Mouse (Mus musculus) adrenal gland, adult (tissue): ENCODE measurements around the gene Dpt.
A peak's percentile ranks its signal among the peaks of the same experiment; 100 is the strongest.

Source experiments
- DNase-seq, 2 experiments: peaks; one replicate each; pipeline ENCODE4 v3.0.0; 2022 to 2023; ENCODE audit warnings: low spot score in 1 of 2; ENCODE audit not compliant: inconsistent age in 2 of 2

Gene Dpt

GRCm38 (mm10) chr1:164815330-164815729 is 18.9 kb downstream of the Dpt start:
- DNase-seq, result peak in 1 of 2 experiments; percentile 36

DNA sequence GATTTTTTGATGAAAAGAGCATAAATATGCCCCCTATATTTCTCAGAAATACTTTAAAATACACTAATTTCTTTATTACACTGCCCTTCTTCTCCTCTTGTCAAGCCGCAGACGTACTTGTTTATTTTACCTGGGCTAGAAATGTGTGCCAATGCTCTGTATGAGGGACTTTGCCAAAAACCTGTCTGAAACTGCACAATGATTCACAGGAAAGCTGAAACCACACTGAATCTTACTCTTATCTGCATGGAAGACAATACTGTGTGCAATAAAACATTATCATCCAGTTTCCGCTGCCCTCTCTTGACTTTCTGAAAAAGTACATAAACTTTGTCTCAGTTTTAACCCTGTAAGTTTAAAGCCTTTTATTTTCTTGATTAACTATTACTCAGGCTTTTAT is 20.9 kb downstream of the Dpt start:
- no peak for DNase-seq

DNA sequence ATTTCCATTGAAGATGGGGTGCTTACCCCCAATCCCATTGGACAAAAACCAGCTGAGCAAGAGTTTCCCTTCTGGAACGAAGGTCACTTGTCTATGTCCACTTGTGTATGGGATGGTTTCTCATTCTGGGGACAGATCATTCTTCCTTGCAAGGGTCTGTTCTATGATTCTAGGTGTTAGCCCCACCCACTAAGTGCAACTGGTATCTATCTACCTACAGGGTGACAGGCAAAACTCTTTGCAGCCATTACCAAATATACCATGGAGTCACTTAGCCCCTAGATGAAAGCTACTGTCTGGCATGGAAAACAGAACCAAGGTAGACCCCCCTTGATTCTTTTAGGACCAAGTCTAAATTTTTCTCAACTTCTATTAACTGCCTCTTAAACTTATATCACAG is 24.9 kb downstream of the Dpt start:
- no peak for DNase-seq

- DNase-seq, result no peak
Observed at GRCm38 (mm10) chr1:164821821-164822220, 25.4 kb downstream of the Dpt start.

DNA sequence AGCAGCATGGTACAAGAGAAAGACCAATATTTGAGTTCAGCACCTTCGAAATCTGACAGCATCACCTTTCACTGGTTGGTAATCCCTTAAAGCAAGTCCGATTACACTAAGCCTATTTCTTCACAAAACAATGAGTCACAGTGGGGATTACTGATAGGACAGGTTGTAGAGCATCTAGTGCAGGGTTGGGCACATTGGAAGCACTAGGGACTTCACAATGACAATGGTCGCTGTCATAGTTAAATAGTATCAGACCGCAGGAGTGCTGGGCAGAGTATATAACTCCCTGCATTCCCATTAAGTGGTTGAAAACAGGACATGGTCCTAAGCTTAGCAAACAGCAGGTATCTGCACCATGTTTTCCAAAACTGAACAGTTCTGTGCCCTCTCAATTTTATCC is 25.8 kb downstream of the Dpt start:
- no peak for DNase-seq

GRCm38 (mm10) chr1:164824896-164825295 is 28.5 kb downstream of the Dpt start:
- no peak for DNase-seq

DNA sequence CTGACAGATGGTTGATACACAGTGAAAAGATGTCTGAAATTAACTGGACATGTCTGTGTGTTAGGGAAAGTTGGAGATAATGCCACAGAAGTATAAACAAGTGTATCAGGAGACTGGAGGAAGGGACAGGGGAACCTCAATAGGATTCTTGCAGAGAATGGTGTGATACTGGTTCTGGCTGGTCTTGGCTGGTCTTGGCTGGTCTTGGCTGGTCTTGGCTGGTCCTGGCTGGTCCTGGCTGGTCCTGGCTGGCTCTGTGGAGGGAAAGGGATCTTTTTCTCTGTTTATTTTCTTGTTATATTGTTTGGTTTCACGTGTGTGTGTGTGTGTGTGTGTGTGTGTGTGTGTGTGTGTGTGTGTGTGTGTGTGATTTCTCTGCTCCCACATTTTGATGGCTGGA is 33.4 kb downstream of the Dpt start:
- no peak for DNase-seq

DNA sequence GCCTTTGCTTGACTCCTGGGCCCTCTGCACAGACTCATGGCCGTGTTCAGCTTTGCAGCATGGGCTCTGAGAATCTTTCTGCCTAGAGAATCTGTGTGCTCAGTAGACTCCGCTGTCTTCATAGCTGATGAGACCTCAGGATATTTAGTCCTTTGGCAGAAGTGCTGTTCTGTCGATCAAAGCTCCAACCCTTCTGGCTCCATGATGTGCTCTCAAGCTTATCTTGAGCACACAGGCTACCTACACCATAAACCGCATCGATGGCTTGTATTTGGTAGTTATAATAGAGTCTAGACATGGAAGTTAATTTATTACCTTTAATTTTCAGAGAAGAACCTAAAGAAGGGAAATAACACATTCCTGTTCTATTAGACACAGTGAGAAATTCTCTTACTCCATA is 36.0 kb downstream of the Dpt start:
- DNase-seq, result no peak

DNA sequence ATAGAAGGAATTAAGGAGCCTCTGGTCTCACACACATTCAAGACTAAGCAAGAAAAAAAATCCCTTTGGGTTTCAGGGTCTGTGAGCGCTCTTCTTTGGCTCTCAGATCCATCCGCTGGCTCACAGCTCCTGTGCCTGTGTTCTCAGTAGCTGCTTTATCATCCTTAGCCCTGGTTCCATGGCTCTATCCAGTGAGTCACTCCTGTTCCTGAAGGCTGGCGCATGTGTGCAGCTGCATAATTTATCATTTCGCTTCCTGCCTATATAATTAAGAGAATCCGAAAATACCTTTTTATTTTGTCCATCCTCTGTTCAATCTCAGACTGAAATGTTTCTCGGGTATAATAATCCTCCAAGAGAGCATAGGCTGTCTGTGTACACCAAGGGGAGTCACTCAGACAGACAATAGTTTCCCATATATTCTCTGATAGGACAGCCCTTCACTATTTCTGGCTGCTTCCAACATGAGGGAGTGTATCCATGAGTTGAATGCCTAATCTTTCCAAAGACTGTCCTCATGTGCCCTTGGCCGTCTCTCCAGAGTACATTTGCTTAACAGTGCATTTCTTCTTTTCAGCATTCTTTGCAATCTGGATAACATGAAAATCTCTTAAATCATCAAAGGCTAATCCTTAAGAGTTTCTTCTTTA is 52.3 kb downstream of the Dpt start:
- no peak for DNase-seq

DNA sequence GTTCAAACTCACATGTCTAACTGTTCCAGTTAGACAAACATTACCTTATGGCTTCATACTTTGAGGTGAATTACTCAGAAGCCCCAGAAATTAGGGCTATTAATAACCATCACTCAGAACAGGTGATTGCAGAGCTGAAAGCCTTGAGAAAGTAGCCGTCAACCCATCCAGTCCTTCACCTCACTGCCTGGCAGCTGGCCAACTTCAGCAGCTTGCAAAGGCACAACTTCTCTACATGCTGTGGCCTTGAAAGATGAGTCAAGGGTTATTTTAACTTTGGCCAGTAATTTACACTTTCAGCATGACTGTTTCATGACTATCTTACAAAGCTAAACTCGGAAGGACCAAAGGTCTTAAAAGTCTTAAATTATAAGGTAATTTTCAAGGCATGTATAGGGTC is 59.3 kb downstream of the Dpt start:
- DNase-seq, result peak; percentile 51 to 80

DNA sequence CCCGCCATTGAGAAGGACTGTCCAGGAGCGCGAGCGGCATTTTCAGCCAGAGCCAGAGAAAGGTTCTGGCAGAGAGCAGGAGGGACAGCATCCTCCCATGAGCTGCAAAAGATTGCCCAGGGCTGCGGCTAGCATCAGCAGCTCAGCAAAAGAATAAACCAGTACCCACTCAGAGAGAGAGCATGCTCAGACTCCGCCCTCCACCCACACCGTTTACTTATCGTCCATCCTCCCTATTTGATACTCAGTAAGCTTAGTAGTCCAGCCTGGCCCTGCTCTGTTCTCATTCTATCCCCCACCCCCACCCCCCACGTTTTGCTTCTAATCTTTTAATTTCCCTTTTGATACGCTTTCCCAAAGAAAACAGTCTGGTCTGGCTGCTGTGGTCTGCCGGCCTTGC is 63.5 kb downstream of the Dpt start:
- DNase-seq, result no peak

- DNase-seq, result no peak
Observed at GRCm38 (mm10) chr1:164860782-164861181, 64.3 kb downstream of the Dpt start.

- peak in 1 of 2 experiments; percentile 31 for DNase-seq
Observed at GRCm38 (mm10) chr1:164861501-164861900, 65.1 kb downstream of the Dpt start.

GRCm38 (mm10) chr1:164862946-164863883 is 66.8 kb downstream of the Dpt start:
- no peak for DNase-seq

DNA sequence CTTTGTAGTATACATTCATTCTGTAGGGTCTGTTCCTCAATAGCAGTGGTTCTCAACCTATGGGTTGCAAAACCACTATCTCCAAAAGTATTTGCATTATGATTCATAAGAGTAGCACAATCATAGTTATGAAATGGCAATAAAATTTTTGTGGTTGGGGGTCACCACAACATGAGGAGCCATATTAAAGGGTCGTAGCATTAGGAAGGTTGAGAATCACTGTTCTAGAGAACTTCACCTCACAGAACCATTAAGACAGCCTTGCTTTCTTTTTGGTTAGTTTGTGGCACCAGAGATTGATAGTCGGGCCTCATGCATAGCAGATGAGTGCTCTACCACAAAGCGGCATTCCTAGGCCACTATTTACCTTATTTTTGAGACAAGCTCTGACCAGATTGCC is 68.2 kb downstream of the Dpt start:
- no peak for DNase-seq

- DNase-seq, result peak; percentile 13 to 56
Observed at GRCm38 (mm10) chr1:164870694-164871093, 74.2 kb downstream of the Dpt start.
